Mouse (Mus musculus) frontal cortex, postnatal 36 days (tissue): ENCODE measurements around the gene Hcn3.
A peak's percentile ranks its signal among the peaks of the same experiment; 100 is the strongest.

Experiments
- DNase-seq, 2 experiments: peaks; one replicate each; pipeline ENCODE4 v3.0.0; 2022; ENCODE audit warnings: low spot score in 2 of 2

Gene Hcn3

GRCm38 (mm10) chr3:89101459-89101811 lies 58.6 kb downstream of the Hcn3 start:
- DNase-seq, result peak in 1 of 2 experiments; percentile 55

- DNase-seq, result peak in 1 of 2 experiments; percentile 9
Measured at GRCm38 (mm10) chr3:89100811-89101210, 59.2 kb downstream of the Hcn3 start, which contains the start of gene Gm43738. TSS of gene Gm43738 (minus strand) at chr3:89101099.
